Mouse (Mus musculus): ENCODE results near the gene Pxt1. TPM values are rescaled to one million over a fixed set of nuclear protein-coding genes. Genes with fewer than 3 reads are reported as not detected.
A peak's percentile ranks its signal among the peaks of the same experiment; 100 is the strongest.

Pxt1 gene
- polyA plus RNA-seq, 1 experiment, result not detected

DNA sequence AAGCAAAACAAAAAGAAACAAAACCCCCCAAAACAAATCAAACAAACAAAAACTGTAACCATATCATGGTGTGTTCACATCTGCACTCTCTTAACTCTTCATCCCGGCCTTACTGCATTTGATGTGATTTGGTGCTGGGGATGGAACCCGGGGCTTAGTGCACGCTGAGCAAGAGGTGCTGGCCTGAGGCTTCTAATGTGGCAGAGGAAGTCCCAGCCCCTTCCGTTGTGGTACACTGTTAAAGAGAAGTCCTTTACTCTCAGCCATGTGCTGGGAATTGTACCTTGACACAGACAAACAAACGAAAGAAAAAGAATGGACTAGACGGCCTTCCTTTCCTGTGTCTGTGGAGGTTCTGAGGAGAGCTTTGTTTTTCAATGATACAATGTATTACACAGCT is 21.5 kb downstream of the Pxt1 start:
- peak overlapping the region; percentile 59 for H3K4me3 ChIP-seq (replicated peaks)
- no peaks in the 10 kb centered on the region for H3K36me3 ChIP-seq (replicated peaks; ENCODE audit: low read length)
- peaks cover 33% of the 10 kb centered on the region for H3K4me1 ChIP-seq
- peaks cover 6% of the 10 kb centered on the region for H3K27me3 ChIP-seq (replicated peaks)
- no peaks in the 10 kb centered on the region for H3K9me3 ChIP-seq
- no peak for TF ChIP-seq FLI1 (IDR thresholded peaks at IDR 0.05; ENCODE audit: low read length)
- no peak for TF ChIP-seq GATA1 (IDR thresholded peaks at IDR 0.05; ENCODE audit: borderline replicate concordance, low read length)

DNA sequence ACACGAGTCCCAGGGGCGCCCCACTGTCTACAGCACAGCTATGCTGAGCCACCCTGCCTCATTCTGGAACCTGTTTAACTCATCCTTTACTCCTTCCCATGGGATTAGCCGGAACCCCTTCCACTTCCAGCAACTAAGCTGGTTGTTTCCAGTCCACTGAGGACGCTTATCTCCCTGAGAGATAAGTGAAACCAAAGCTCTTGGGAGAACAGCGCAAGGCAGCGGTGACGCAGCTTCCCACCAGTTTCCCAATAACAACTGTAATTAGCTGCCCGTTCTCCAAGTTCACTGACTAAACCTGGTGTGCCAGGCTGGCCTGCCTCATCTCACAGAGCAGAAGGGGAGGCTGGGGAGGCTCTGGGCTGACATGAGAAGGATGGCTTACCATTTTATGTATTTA is 22.6 kb downstream of the Pxt1 start:
- no peaks in the 10 kb centered on the region for H3K36me3 ChIP-seq (replicated peaks; ENCODE audit: low read length)
- H3K4me1 ChIP-seq, result peaks cover 23% of the 10 kb centered on the region
- no peak overlapping the region for H3K4me3 ChIP-seq (replicated peaks)
- TF ChIP-seq GATA1 (IDR thresholded peaks at IDR 0.05; ENCODE audit: borderline replicate concordance, low read length) (no peak), FLI1 (IDR thresholded peaks at IDR 0.05; ENCODE audit: low read length) (no peak)
- no peaks in the 10 kb centered on the region for H3K9me3 ChIP-seq
- H3K27me3 ChIP-seq (replicated peaks), result peaks cover 8% of the 10 kb centered on the region

DNA sequence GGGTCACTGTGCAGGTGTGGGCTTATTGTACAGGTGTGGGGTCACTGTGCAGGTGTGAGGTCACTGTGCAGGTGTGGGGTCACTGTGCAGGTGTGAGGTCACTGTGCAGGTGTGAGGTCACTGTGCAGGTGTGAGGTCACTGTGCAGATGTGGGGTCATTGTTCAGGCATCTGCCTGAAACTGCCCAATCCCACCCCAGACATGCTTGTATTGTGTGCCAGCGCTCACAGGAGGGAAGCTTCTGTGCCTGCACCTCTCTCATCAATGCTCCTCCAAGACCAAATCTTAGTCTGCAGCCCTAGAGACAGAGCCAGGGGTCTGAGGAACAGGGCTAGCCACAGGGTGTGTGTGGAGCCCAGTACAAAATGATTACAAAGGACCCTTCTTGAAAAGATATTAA is 27.1 kb downstream of the Pxt1 start:
- no peak overlapping the region for H3K4me3 ChIP-seq (replicated peaks)
- no peaks in the 10 kb centered on the region for H3K36me3 ChIP-seq (replicated peaks; ENCODE audit: low read length)
- H3K27me3 ChIP-seq (replicated peaks), result peaks cover 21% of the 10 kb centered on the region
- peaks cover 8% of the 10 kb centered on the region for H3K4me1 ChIP-seq
- H3K9me3 ChIP-seq, result no peaks in the 10 kb centered on the region
- TF ChIP-seq GATA1 (IDR thresholded peaks at IDR 0.05; ENCODE audit: borderline replicate concordance, low read length), result no peak
- TF ChIP-seq FLI1 (IDR thresholded peaks at IDR 0.05; ENCODE audit: low read length), result no peak

DNA sequence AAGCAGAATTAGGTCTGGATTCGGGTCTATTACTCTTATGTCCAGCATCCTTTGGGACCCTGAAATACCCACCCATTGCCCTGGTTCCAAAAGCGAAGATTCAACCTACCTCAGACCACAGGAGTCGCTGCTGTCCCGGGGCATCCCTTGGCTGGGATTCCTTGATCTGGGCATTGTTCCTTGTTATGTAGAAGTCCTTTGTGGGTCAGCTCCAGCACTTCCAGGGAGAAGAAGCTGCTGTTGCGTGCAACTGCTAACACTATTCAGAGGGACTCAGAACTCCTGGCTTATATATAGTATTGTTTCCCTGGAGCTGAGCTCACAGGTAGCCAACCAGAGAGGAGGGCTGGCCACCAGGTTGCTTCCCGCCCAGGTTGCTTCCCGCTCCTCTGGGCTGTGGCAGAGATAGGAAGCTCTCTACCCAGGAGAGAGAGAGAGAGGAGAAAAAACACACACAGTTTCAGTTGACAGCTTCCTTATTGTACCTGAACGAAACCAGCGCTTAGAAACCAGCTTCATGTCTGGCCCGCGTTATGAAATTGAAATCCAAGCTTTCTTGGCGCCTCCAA is 28.5 kb downstream of the Pxt1 start, which contains the start of gene 4930539E08Rik:
4930539E08Rik (minus strand) TSS at position 265 of the 569 bp plus-strand sequence.
- H3K36me3 ChIP-seq (replicated peaks; ENCODE audit: low read length), result no peaks in the 10 kb centered on the region
- H3K4me3 ChIP-seq (replicated peaks), result peak within 1 kb of the TSS; percentile 14
- peaks cover 3% of the 10 kb centered on the region for H3K4me1 ChIP-seq
- no peak for TF ChIP-seq GATA1 (IDR thresholded peaks at IDR 0.05; ENCODE audit: borderline replicate concordance, low read length)
- no peak for TF ChIP-seq FLI1 (IDR thresholded peaks at IDR 0.05; ENCODE audit: low read length)
- H3K9me3 ChIP-seq, result no peaks in the 10 kb centered on the region
- H3K27me3 ChIP-seq (replicated peaks), result peaks cover 27% of the 10 kb centered on the region

DNA sequence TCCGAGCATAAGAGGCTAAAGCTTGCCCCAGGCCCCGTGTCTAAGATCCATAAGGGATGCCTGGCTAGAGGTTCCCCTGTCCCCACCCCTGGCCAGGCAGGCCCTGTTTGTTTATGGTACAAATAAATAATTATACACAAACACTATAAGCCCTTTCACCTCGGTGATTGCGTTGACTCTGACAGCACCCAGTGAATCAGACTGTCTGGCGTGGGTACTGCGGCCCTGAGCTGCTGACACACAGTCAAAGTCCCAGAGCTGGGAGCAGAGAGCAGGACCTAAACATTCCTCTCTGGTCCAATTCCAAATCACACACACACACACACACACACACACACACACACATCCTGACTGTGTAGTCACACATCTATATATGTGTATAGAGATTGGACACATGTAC is 29.7 kb downstream of the Pxt1 start:
- TF ChIP-seq FLI1 (IDR thresholded peaks at IDR 0.05; ENCODE audit: low read length) (no peak), GATA1 (IDR thresholded peaks at IDR 0.05; ENCODE audit: borderline replicate concordance, low read length) (no peak)
- peaks cover 15% of the 10 kb centered on the region for H3K4me1 ChIP-seq

DNA sequence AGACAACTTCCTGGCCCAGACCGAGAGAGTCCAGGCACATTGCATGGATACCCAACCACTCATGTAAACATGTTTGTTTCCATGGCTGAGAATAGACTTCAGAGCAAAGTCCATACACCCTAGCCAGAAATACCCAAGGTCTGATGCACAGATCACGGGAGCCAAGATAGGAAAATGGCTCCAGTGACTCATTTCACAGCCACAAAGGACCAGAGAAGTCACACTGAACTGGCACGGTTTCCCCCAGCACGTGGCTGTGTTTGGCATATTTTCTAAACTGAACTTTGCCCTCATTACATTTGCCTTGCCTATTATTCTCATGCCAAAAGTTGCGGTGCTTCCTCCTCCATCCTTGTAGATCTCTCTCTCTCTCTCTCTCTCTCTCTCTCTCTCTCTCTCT is 30.4 kb downstream of the Pxt1 start:
- Histone ChIP-seq H3K36me3 (replicated peaks; ENCODE audit: low read length) (no peaks in the 10 kb centered on the region), H3K9me3 (no peaks in the 10 kb centered on the region), H3K27me3 (replicated peaks) (peaks cover 43% of the 10 kb centered on the region), H3K4me1 (peaks cover 22% of the 10 kb centered on the region), H3K4me3 (replicated peaks) (no peak overlapping the region)
- TF ChIP-seq GATA1 (IDR thresholded peaks at IDR 0.05; ENCODE audit: borderline replicate concordance, low read length), result no peak
- TF ChIP-seq FLI1 (IDR thresholded peaks at IDR 0.05; ENCODE audit: low read length), result no peak

More for the DNA sequence above, 29.7 kb downstream of the Pxt1 start:
- peaks cover 37% of the 10 kb centered on the region for H3K27me3 ChIP-seq (replicated peaks)
- no peaks in the 10 kb centered on the region for H3K36me3 ChIP-seq (replicated peaks; ENCODE audit: low read length)
- no peaks in the 10 kb centered on the region for H3K9me3 ChIP-seq
- H3K4me3 ChIP-seq (replicated peaks), result no peak overlapping the region

DNA sequence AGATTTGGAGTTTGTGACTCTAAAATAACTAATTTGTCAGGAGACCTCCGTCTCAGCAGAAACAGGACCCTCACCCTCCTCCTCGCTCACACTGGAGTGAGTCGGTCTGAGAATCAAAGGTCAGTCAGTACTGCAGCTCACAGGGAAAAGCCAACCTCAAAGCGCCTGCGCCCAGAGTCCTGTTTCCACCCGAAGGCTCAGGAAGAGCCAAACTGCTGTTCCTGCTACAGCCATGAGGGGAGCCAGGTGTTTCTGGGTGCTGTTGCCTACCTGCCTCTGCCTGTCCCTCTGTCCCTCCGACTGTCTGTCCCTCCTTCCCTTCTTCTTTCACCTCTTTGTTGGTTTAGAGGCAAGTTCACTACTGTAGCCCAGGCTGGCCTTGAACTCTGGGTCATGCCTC is 33.5 kb downstream of the Pxt1 start:
- no peaks in the 10 kb centered on the region for H3K36me3 ChIP-seq (replicated peaks; ENCODE audit: low read length)
- peaks cover 35% of the 10 kb centered on the region for H3K4me1 ChIP-seq
- H3K27me3 ChIP-seq (replicated peaks), result peaks cover 46% of the 10 kb centered on the region
- no peak overlapping the region for H3K4me3 ChIP-seq (replicated peaks)
- no peaks in the 10 kb centered on the region for H3K9me3 ChIP-seq
- TF ChIP-seq FLI1 (IDR thresholded peaks at IDR 0.05; ENCODE audit: low read length) (no peak), GATA1 (IDR thresholded peaks at IDR 0.05; ENCODE audit: borderline replicate concordance, low read length) (no peak)

DNA sequence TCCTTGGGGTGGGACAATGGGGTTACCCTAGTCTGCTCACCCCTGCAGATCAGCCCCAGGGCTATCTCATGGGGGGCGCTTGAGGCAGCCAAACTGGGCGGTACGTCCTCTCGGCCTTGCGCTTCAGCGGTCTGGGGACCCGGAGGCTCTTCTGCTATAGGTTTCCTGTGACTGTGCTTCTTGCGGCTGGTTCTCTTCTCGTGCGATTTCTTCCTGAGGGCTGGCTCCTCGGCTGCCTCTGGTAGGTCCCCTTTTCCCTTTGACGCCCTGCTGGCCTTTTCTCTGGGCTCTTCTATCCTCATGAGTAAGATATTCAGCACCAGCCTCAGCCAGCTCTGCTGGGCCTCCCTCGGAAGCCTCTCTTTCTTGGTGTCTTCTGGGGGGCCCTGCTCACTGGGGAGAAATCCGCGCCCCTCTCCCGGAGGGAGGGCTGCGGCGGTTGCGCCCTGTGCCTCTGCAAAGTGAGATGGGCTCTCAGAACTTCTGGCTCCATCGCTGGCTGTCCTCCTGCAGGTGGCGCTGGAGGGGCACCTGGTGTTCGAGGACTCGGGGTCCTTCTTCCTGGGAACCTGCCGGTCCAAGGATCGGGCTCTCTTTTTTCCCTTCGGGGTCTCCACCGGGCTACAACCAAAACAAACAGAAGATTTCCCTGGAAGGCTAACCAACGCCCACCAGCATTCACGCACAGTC is 34.2 kb downstream of the Pxt1 start:
- Histone ChIP-seq H3K9me3 (no peaks in the 10 kb centered on the region), H3K4me3 (replicated peaks) (peak overlapping the region; percentile 80), H3K4me1 (peaks cover 38% of the 10 kb centered on the region), H3K27me3 (replicated peaks) (peaks cover 43% of the 10 kb centered on the region), H3K36me3 (replicated peaks; ENCODE audit: low read length) (no peaks in the 10 kb centered on the region)
- TF ChIP-seq GATA1 (IDR thresholded peaks at IDR 0.05; ENCODE audit: borderline replicate concordance, low read length) (no peak), FLI1 (IDR thresholded peaks at IDR 0.05; ENCODE audit: low read length) (no peak)

DNA sequence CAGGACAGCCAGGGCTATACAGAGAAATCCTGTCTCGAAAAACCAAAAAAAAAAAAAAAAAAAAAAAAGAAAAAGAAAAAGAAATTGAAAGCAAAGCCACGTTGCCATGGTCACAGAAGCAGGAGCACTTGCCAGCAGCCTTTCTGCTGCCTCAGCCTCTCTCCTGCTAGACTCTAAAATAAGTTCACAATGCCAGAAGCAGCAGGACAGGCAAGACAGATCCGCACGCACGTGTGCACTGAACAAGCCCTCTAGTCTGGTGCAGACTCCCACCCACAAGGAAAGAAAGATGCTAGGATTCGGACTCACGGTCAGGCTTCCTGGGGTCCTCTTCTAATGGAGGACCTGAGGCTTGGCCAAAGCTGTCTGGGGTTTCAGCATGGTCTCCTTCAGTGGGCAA is 35.7 kb downstream of the Pxt1 start:
- Histone ChIP-seq H3K9me3 (no peaks in the 10 kb centered on the region), H3K4me1 (peaks cover 40% of the 10 kb centered on the region), H3K27me3 (replicated peaks) (peaks cover 39% of the 10 kb centered on the region), H3K36me3 (replicated peaks; ENCODE audit: low read length) (no peaks in the 10 kb centered on the region), H3K4me3 (replicated peaks) (no peak overlapping the region)
- no peak for TF ChIP-seq FLI1 (IDR thresholded peaks at IDR 0.05; ENCODE audit: low read length)

DNA sequence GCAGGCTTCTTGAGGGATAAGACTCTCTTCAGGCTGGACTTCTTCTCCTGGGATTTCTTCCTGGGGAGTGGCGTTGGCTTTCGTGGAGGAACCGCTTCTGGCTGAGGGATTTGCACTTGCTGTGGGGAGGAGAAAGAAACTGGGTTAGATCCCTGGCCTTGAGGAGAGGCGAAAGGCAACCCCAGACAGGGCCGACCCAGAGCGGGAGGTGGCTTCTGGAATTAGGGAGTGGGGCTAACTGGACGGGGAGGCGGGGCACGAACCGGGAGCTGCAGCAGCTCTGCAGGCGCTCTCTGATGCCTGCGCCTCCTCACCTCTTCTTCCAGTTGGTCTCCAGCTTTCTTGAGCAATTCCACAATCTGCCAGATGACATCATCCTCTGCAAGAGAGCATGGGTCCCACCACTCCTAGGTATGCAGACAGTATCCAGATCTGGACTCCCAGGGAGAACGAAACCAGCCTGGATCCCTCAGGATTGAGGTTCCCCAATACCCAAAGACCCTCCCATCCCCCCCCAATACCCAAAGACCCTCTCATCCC is 38.2 kb downstream of the Pxt1 start:
- Histone ChIP-seq H3K4me1 (peaks cover 40% of the 10 kb centered on the region), H3K36me3 (replicated peaks; ENCODE audit: low read length) (no peaks in the 10 kb centered on the region), H3K9me3 (peaks cover 5% of the 10 kb centered on the region; the same call in 1 of the 2 replicates), H3K4me3 (replicated peaks) (no peak overlapping the region), H3K27me3 (replicated peaks) (peaks cover 31% of the 10 kb centered on the region)
- TF ChIP-seq FLI1 (IDR thresholded peaks at IDR 0.05; ENCODE audit: low read length), result no peak
- no peak for TF ChIP-seq GATA1 (IDR thresholded peaks at IDR 0.05; ENCODE audit: borderline replicate concordance, low read length)

All from megakaryocyte, embryonic 14.5 days (primary cell).